Mouse (Mus musculus) hematopoietic stem cell, adult 5-6 weeks (primary cell): ENCODE measurements at regions not wholly inside any gene's neighbourhood (a gene's known extent, or its start where the extent isn't known, plus 50 kb on each side); places are given as distances from the start of the nearest gene placed in this dataset.

Experiments
- ATAC-seq, 2 experiments: fragments of 125-278 bp in 1 of 2; replicated peaks in 1 of 2; 2 replicates each; pipeline ENCODE4 v1.8.0; 2016 to 2017; ENCODE audit warnings: inconsistent platforms in 2 of 2, mild to moderate bottlenecking in 2 of 2, moderate number of reproducible peaks in 2 of 2, low read depth in 1 of 2, moderate TSS enrichment in 1 of 2; ENCODE audit not compliant: low FRiP score in 2 of 2, poor library complexity in 2 of 2, severe bottlenecking in 2 of 2, insufficient read depth in 1 of 2, low TSS enrichment in 1 of 2

DNA sequence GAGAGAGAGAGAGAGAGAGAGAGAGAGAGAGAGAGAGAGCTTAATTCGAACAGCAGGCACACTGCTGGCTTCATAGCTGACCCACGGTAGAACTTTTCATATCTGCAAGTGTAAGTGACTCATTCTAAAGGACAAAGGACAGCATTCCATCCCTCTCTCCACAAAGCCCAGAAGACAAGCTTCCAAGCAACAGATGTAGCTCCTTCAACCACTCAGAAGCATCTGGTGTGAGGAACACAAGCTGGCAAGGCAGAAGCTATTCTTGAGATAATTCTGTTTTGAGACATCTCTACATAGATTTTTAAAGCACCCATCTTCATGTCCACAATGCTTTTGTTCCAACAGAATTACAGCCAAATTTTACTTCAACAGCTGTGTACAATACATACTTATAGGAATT, 294.2 kb upstream of the Gria1 start:
- no peak for ATAC-seq

DNA sequence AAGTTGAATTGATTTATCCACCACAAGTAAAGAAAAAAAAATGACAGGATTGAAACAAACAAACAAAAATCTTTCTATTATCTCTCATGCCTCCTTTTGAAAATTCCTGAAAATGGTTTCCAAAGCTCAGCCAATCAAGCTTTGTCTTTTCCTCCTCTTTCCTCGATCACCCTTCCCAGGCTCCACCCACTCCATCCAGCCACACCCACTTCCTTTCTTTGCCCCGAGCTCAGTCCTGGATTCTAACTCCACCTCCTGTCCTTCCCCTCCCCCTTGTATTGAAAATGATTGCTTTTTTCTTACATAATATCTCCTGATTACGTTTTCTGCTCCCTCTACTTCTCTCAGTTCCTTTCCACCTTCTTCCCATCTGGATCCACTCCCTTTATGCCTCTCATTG, 286.0 kb upstream of the Gria1 start:
- ATAC-seq = no peak

DNA sequence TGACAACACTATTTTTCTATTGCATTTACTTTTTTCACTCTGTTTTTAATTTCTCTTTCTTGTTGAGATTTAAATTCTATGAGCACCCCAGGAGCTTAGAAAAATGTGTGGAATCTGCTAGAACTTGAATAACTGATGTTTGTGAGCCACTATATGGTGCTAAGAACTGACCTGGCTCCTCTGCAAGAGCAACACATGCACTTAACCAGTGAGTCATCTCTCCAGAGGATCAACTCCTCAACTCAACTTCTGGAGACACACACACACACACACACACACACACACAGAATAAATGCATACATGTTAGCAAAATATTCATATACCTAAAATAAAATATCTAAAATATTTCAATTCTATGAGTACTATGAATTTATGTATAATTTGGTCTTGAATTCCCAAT, 285.0 kb upstream of the Gria1 start:
- ATAC-seq = no peak

DNA sequence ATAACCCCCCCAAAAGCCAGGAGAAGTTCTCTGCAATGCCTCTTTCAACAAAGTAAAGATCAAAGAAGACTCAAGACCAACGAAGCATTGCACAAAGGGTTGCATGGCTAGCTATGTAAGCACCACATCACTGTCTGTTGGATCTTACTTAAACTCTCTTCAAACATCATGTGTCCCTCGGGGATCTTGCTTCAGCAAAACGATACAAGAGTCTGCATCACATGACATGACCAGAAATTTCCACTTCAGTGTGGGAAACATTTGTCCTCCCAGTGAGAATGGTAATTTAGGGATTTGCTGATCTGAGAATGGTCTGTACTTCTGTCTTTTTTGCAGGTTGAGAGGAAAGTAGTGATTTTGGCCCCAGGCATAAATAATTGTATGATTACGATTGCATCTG, 283.6 kb upstream of the Gria1 start:
- ATAC-seq = no peak

DNA sequence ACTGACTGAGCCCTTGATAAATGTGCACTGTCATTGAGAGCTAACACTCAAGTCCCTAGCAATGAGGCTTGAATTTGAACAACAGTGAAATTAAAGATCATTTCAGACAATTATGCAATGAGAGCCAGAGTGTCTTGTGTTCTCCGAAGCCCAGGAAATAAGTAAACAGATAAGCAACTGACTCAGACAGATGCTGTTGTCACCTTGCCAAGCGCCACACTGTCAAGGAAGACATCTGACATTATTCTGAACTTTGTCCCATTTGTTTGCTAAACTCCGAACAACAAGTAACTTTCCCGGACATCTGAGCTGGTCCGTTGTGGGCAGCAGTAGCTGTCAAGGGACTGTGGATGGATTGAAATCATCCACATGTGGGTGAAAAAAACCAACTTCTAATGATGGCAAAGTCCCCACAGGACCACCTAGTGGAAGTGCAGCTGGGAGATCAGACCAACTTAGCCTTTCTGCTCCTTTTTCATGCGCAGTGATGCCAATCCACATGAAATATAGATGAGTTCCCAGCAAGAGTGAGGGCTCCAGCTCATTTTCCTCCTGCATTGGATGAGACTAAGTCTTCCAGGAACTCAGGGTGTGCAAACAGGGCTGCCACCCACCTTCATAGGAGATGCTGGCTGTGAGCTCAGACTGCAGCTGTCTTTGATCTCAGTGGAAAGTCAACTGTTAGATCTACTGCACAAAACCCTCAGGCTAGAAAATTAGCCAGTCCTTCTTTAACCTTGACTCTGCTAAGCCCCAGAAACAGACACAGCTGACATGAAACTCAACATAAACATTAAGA, 282.8 kb upstream of the Gria1 start:
- no peak for ATAC-seq

DNA sequence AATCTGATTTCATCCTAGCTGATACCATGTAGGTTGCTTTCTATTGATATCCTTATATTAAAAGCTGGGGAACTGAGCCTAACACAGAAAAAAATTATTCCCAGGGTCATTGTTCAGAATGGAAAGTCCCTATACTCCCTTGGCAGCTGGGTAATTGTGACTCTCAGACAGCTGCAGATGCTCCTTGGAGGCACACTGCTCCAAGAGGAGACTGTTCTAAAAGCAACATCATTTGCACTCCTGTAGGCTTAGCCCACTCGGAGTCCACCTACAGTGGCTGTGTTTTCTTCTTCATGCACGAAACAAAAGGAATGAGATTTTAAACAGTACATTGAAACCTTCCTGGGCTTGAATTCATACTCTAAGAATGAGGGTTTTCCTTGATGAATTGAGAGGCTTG, 269.3 kb upstream of the Gria1 start:
- ATAC-seq = no peak

DNA sequence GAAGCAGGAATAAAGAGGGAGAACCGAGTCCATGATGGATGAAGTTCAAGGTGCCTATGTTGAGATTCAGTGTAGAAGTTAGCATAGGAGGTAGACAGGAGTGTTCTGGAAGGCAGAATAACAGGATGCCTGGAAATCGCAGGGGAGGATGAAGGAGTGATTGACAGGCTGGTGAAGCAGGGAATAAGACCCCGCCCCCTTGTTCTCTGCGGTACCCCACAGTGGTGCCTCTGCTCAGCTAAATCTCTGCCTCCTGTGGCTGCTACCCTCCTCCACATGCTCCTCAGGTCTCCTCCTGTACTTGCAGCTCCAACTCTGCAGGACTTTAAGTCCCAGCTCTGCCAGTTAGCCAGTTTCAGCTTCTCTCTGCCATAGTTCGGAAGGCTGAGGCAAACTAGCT, 261.2 kb upstream of the Gria1 start:
- no peak for ATAC-seq

DNA sequence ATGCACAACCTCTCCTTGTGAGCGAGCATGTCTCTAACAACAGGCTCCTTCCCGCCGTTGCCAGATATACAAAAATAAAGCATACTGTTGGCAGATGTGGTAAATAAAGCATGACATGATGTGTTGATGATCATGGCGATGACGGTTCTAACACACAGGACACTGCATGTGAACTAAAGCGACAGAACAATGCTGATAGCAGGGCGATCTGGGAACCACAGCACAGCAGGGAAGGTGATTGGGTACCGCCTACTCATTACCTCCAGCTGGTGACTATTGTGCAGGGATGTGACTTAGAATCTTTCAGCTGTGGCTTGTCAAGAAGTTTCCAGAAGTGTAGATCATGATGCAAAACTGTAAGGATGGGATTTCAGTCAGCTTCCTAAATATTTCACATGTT, 260.5 kb upstream of the Gria1 start:
- no peak for ATAC-seq

DNA sequence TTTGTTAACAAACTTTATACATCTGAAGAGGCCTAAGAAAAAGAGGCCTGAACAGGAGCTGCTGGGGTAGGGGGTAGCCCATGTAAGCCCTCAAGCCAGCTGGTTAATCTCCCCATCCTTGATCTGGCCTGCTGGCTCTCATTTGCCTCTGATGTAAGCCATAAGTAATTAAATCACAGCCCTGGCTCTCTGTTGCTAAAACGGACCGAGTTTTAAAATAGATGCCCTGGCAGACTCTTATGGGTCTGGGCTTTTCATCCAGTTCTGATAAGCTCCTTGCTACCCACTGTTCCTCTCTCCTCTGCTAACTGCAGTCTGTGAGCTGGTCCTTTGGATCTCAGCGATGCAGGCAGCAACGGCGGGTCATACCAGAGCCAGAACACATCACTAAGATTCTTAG, 259.3 kb upstream of the Gria1 start:
- no peak for ATAC-seq

DNA sequence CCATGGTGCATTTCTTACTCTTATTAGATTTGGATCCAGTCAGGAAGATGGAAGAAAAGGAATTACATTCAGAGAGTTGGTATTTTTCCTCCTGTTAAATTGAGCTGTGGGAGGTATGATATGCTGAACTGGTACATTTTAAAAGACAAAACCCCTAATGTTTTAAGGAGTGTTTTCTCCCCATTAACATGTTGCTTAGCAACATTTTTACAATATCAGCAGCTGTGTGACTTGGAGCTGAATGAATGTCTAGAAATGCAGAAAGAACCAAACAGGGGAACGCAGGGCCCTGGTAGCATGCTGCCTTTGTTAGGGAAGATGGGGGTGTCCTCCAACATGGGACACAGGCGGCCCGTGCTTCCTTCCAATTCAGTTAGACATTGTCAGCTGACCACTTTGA, 257.5 kb upstream of the Gria1 start:
- ATAC-seq = no peak

DNA sequence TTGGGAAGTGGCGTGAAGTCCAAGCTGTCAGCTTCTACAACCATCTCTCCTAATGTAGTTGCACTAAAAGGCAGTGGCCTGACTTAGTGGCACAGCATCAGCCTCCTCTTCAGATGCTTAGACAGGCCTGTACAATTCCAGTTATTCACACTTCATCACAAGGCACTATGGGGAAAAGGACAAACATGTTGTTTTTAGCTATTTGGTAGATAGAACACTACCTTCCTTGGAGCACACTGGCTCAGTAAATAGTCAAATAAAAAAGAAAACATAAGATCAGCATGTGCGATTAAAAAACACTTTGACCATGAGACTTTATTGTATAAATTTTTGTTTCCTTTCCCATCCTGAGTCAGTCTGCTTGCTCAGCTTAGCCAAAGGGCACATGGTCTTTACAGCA, 250.7 kb upstream of the Gria1 start:
- no peak for ATAC-seq

DNA sequence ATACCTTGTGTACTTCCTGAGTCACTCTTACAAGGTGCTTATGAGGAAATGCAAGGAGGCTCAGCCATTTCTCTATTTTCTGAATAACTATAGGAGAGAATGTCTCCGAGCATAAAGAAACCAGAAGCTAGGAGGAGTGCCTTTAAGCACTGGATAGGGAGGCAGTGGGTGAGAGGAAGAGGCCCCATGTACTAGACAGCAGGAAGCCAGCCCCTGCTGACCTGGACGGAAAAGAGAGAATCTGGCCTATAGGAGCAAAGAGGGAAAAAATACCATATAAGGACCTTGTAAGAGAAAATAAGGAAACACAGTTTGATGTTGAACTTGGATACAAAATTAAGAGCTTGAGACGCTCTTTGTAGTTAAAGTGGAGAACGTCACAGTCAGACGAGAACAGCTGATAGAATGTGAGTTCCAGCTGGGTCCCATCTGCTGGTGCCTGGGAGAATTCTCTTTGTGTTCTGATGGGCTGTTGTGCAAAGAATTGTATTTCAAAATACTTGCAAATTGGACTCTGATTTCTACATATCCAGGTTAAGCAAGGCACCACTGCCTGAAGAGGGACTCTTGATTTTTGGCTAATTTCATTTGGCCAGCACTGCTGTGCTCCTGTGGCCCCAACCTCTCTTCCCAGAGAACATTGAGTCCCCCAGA, 248.6 kb upstream of the Gria1 start:
- ATAC-seq = no peak

DNA sequence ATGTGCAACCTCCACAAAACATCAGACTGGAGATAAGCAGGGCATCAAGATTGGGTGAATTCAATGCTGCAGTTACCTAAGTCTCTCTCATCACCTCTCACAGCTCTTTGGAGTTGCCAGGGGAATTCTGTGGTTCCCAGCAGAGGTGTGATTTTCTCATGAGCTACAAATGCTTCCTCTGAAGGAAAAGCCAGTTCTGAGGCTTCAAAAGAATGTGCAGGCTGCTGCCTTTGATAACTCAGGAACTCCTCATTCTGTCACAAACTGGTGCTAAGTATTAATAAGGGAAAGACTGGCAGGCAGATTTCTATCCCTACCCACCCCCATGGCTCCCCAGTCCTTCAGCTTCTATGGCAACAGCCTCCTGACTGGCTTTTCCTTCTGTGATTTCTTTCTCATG, 243.8 kb upstream of the Gria1 start:
- ATAC-seq = no peak

DNA sequence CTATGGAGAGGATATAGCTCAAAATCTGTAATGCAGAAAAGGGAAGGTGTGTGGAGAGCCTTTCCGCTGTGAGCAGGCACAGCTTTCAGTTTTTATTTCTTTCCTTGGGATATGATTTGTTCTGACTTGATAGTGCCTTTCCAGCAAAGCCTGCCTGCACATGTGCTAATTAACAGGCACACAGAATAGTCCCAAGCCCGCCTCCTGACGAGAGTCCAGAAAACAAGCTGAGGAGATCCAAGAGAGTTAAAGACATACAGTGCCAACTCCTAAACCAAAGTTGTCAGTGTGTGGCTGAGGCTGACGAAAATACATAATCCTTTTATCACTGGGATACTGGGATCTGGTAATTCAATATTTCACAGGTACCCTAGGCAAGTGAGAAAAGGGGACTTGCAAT, 224.8 kb upstream of the Gria1 start:
- no peak for ATAC-seq

DNA sequence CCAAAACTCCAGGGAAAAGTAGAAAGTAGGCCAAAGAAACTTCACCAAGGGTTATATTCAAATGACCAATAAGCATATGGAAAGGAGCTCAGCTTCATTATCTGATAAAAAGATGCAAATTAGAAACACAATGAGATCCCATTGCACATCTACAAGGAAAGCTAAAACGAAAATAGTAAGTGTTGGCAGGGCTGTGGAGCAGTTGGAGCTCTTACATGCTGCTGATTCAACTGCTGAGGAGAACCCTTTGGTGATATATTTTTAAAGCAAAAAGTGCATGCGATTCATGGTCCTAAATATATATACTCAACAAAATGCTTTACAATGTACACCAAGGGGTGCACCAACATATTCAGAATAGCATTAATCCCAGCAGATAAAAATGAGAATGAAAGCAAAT, 218.5 kb upstream of the Gria1 start:
- ATAC-seq = no peak

DNA sequence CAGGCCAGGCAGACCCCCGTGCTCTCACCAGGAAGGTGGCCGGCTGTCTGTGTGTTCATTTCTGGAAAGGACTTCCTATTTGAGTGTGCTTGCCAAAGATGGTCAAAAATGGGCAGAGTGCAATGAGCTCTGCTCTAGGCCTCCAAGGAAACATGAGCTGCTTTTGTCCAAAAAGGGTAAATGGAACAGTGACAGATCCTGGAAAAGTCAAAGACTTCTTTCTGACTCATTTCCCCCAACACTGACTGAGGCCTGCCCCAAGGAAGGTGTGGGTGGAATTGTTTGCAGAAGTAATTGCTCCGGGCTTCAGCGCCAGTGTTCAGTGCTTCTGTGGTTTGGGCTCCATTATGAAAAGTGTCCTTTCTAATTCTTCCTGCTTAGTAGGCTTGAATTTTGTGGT, 203.9 kb upstream of the Gria1 start:
- ATAC-seq = no peak

DNA sequence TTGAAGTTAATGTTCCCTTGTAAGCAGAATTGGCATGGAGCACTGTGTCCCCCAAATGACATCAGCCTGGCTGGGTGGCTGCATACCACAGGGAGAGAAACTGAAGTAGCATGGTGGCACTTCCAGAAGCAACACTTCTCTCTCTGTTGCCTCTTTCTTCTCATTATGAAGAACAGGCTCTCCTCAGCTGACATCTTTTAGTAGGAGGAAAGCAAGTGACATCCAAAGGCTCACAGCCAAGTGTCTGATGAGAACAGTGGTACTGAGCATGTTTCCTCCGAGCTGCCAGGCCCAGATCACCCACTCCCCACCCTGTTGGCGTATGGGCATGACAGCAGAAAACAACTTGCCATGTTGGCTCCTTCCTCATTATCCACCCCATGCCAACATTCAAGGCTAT, 201.0 kb upstream of the Gria1 start:
- ATAC-seq = no peak

DNA sequence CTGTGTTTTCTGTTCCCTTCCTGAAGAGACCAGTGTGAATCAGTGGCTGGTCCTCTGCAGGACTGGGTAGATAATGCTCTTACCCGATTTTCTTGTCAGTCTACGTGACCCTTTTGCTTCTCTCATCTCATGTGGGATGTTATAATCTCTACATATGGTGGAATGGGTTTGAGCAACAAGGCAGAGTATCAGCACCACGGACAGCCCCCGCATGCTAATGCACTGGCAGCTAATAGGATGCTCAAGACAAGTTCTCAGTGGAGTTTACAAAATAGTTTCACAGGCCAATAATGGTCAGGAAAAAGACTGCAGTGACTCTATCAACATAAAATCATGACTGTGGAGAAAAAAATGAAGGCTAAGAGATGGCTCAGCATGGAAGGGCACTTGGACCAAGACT, 199.1 kb upstream of the Gria1 start:
- ATAC-seq = no peak

DNA sequence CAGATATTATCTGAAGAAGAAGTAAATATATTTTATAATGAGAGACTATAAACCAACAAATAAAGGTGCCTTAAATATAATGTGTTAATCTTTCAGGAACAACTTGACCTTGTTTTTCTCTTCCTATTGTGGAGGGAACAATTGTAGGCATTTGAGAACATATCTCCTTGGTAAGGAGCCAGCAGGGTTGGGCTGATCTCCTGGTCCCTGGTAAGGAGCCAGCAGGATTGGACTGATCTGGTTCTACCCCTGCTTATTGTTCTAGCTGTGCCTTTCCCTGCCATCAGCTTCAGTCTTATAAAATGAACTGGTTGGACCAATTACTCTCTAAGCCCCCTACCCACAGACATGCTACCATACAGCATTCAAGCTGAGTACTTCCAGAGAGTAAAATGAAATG, 187.7 kb upstream of the Gria1 start:
- ATAC-seq = no peak
